9 mouse cellular contexts compared by ENCODE assay signal in the genomic region with DNA sequence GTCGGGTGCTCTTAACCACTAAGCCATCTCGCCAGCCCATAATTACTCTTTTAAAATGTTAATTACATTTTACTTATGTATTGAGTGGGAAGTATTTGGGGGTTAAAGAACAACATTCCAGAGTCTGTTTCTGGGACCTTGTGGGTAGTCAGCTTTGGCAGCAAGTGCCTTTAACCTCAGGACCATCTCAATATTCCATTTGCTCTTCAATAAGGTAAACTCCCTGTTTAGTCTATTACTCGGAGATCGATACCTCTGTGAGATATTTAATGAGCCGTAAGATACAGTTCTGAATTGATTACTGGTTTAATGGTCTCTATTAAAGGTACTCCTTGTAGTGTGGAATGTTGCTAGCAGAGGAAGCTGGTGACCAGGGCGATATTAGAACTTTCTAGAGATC. TPM values are rescaled to one million over a fixed set of nuclear protein-coding genes. Genes with fewer than 3 reads are reported as not detected.
DNase-seq lines count a peak whose midpoint lies in the region; ATAC-seq and TF ChIP-seq lines count a peak whose summit lies in the region.
"Had no signal": no experiment of that assay in that cellular context is flagged by ENCODE, and none has a peak within 500 bp of the region (broad histone marks: within the 10 kb centered on the region; RNA-seq: fewer than 3 reads in every experiment).

No protein-coding gene starts in this region.

- H3K9me3 ChIP-seq in liver, embryonic 11.5 days (ENCODE audit: control insufficient read depth, low read length), result no peaks in the 10 kb centered on the region
- no peaks in the 10 kb centered on the region for H3K9me3 ChIP-seq in forebrain, embryonic 10.5 days
- no peaks in the 10 kb centered on the region for H3K9me3 ChIP-seq in intestine, postnatal 0 days (ENCODE audit: control insufficient read depth)
- H3K9me3 ChIP-seq in neural tube, embryonic 13.5 days, result no peaks in the 10 kb centered on the region

- no peak overlapping the region for H3K27ac ChIP-seq in liver, embryonic 11.5 days (ENCODE audit: low read depth, low read length)
- H3K27ac ChIP-seq in forebrain, embryonic 10.5 days, result no peak overlapping the region
- H3K27ac ChIP-seq in intestine, postnatal 0 days (ENCODE audit: low read depth, low read length), result peak overlapping the region; percentile 82; the same call in 1 of the 2 replicates
- H3K27ac ChIP-seq in neural tube, embryonic 13.5 days (replicated peaks), result 0 out of 2 replicates have a peak overlapping the region, but pooled peaks have one; percentile 13

- TF ChIP-seq CTCF in intestine, postnatal 0 days (IDR thresholded peaks at IDR 0.05; ENCODE audit: low read depth), result no peak

- no peaks in the 10 kb centered on the region for H3K36me3 ChIP-seq in liver, embryonic 11.5 days (ENCODE audit: control insufficient read depth, insufficient read depth, low read length)
- no peaks in the 10 kb centered on the region for H3K36me3 ChIP-seq in forebrain, embryonic 10.5 days (replicated peaks)
- H3K36me3 ChIP-seq in intestine, postnatal 0 days (ENCODE audit: control insufficient read depth, insufficient read depth), result no peaks in the 10 kb centered on the region
- H3K36me3 ChIP-seq in neural tube, embryonic 13.5 days, result no peaks in the 10 kb centered on the region

- H3K27me3 ChIP-seq in liver, embryonic 11.5 days (replicated peaks; ENCODE audit: control insufficient read depth, insufficient read depth, low read length), result no peaks in the 10 kb centered on the region
- H3K27me3 ChIP-seq in forebrain, embryonic 10.5 days (ENCODE audit: poor library complexity, severe bottlenecking), result no peaks in the 10 kb centered on the region
- H3K27me3 ChIP-seq in intestine, postnatal 0 days (replicated peaks; ENCODE audit: control insufficient read depth, insufficient read depth, low read length), result no peaks in the 10 kb centered on the region
- no peaks in the 10 kb centered on the region for H3K27me3 ChIP-seq in neural tube, embryonic 13.5 days

- H3K4me3 ChIP-seq in liver, embryonic 11.5 days (ENCODE audit: low read depth, low read length), result peak overlapping the region; percentile 84
- peak overlapping the region; percentile 75 for H3K4me3 ChIP-seq in forebrain, embryonic 10.5 days
- H3K4me3 ChIP-seq in intestine, postnatal 0 days (ENCODE audit: low read depth, low read length), result peak overlapping the region; percentile 85
- H3K4me3 ChIP-seq in neural tube, embryonic 13.5 days, result peak overlapping the region; percentile 69

- no peak overlapping the region for H3K9ac ChIP-seq in liver, embryonic 11.5 days (ENCODE audit: low read depth, low read length)
- no peak overlapping the region for H3K9ac ChIP-seq in intestine, postnatal 0 days (ENCODE audit: low read depth, low read length)
- H3K9ac ChIP-seq in neural tube, embryonic 13.5 days, result no peak overlapping the region

- peaks cover 5% of the 10 kb centered on the region for H3K4me1 ChIP-seq in liver, embryonic 11.5 days (replicated peaks; ENCODE audit: control insufficient read depth, insufficient read depth, low read length)
- peaks cover 21% of the 10 kb centered on the region for H3K4me1 ChIP-seq in forebrain, embryonic 10.5 days
- H3K4me1 ChIP-seq in intestine, postnatal 0 days (replicated peaks; ENCODE audit: control insufficient read depth, insufficient read depth, low read length), result 0 out of 2 replicates have a peak, but pooled peaks cover 6% of the 10 kb centered on the region
- peaks cover 34% of the 10 kb centered on the region for H3K4me1 ChIP-seq in neural tube, embryonic 13.5 days (replicated peaks)

- ATAC-seq in liver, embryonic 11.5 days (replicated peaks; ENCODE audit: low FRiP score), result no peak
- ATAC-seq in intestine, postnatal 0 days, result no peak
- ATAC-seq in neural tube, embryonic 13.5 days (ENCODE audit: low read depth), result no peak

- WGBS in liver, embryonic 11.5 days, result 49% methylated on average over 6 of the region's 6 CpGs
- WGBS in forebrain, embryonic 10.5 days, result 49% methylated on average over 6 of the region's 6 CpGs
- WGBS in intestine, postnatal 0 days, result 28% methylated on average over 6 of the region's 6 CpGs
- 34% methylated on average over 6 of the region's 6 CpGs for WGBS in neural tube, embryonic 13.5 days

- no peak for DNase-seq in liver, embryonic 11.5 days (ENCODE audit: low spot score)
- DNase-seq in liver, result no peak
- DNase-seq in forebrain, embryonic 10.5 days (ENCODE audit: extremely low spot score, low spot score), result no peak
- no peak for DNase-seq in cerebellum, adult 8-10 months
- no peak for DNase-seq in adrenal gland, adult 18-20 months (ENCODE audit: low spot score in 2 of 2)
- DNase-seq in gastrocnemius, adult 8-10 months (ENCODE audit: low spot score in 2 of 2), result no peak
- DNase-seq: left cerebral cortex, postnatal 4 days had no signal

- H3K4me2 ChIP-seq in liver, embryonic 11.5 days, result peak overlapping the region; percentile 73
- peak overlapping the region; percentile 64 for H3K4me2 ChIP-seq in intestine, postnatal 0 days (replicated peaks; ENCODE audit: low read depth)
- H3K4me2 ChIP-seq in neural tube, embryonic 13.5 days, result peak overlapping the region; percentile 78

RNA-seq across cellular contexts. Expression of a gene that starts 1.0 kb away (rescaled TPM):
- 15.5 and 16.0 TPM in 2 replicates for polyA plus RNA-seq in liver, embryonic 11.5 days (2014; fragmentation: Nextera tagmentation; extraction: Ambion mirVana)
- 23.6 and 24.7 TPM in 2 replicates for polyA plus RNA-seq in forebrain, embryonic 10.5 days (2016; fragmentation: Nextera tagmentation; extraction: Ambion mirVana)
- polyA plus RNA-seq in intestine, postnatal 0 days (2015; fragmentation: Nextera tagmentation; extraction: Ambion mirVana), result 108 and 112 TPM in 2 replicates
- polyA plus RNA-seq in neural tube, embryonic 13.5 days (2015; fragmentation: Nextera tagmentation; extraction: Ambion mirVana), result 35.6 and 37.4 TPM in 2 replicates
- 10 to 100 TPM; 24.6 to 37.8 TPM for total RNA-seq in adrenal gland, adult 18-20 months (2021)
- 10 to 100 TPM; 11.1 to 16.4 (median 14.1) TPM for total RNA-seq in gastrocnemius, adult 8-10 months (2022)

RNA-seq across cellular contexts. Expression of a gene that starts 45.9 kb away (rescaled TPM):
- 0.62 and 0.90 TPM in 2 replicates for polyA plus RNA-seq in liver, embryonic 11.5 days (2014; fragmentation: Nextera tagmentation; extraction: Ambion mirVana)
- polyA plus RNA-seq in forebrain, embryonic 10.5 days (2016; fragmentation: Nextera tagmentation; extraction: Ambion mirVana), result 2.1 and 2.4 TPM in 2 replicates
- polyA plus RNA-seq in intestine, postnatal 0 days (2015; fragmentation: Nextera tagmentation; extraction: Ambion mirVana), result 3.6 and 4.0 TPM in 2 replicates
- 1.9 and 2.7 TPM in 2 replicates for polyA plus RNA-seq in neural tube, embryonic 13.5 days (2015; fragmentation: Nextera tagmentation; extraction: Ambion mirVana)
- 1 to 10 TPM; 4.9 to 5.2 TPM for total RNA-seq in adrenal gland, adult 18-20 months (2021)
- total RNA-seq in gastrocnemius, adult 8-10 months (2022), result 1 to 10 TPM; 1.4 to 2.7 (median 1.8) TPM

Comparison
In these comparisons a context has a peak if more than half of its experiments do, and no peak if none do; other contexts are left out.
1. H3K27ac ChIP-seq: peak in intestine, postnatal 0 days (single experiment) and neural tube, embryonic 13.5 days (single experiment); none in liver, embryonic 11.5 days (single experiment) and forebrain, embryonic 10.5 days (single experiment).
2. Peak in every context shown above with its lines, with median percentiles within 50 percentile points of each other: H3K4me2 ChIP-seq and H3K4me3 ChIP-seq.